Mouse (Mus musculus): ENCODE measurements at regions not wholly inside any gene's neighbourhood (a gene's known extent, or its start where the extent isn't known, plus 50 kb on each side); places are given as distances from the start of the nearest gene placed in this dataset.

GRCm38 (mm10) chr4:71129306-71129705 is 594.5 kb upstream of the Megf9 start:
- Histone ChIP-seq H3K4me1 (ENCODE audit: control insufficient read depth, insufficient read depth, low read length) (no peaks in the 10 kb centered on the region), H3K79me2 (ENCODE audit: control insufficient read depth, insufficient read depth, low read length) (no peaks in the 10 kb centered on the region), H3K27me3 (ENCODE audit: control insufficient read depth, insufficient read depth, low read length) (no peaks in the 10 kb centered on the region), H3K4me3 (ENCODE audit: insufficient read depth, low read depth, low read length) (no peak overlapping the region), H3K9ac (ENCODE audit: low read depth, low read length) (no peak overlapping the region), H3K36me3 (ENCODE audit: control insufficient read depth, insufficient read depth, low read length) (no peaks in the 10 kb centered on the region), H3K27ac (replicated peaks; ENCODE audit: insufficient read depth, low read depth, low read length) (no peak overlapping the region)
- TF ChIP-seq POLR2A (IDR thresholded peaks at IDR 0.05; ENCODE audit: extremely low read depth, insufficient read depth, low read length) (no peak), CTCF (IDR thresholded peaks at IDR 0.05; ENCODE audit: low read depth, low read length) (no peak)
- no peak for DNase-seq (ENCODE audit: extremely low read depth, low read depth, low spot score)
- WGBS = 73% methylated on average over 1 of the region's 1 CpGs
